Mouse (Mus musculus) neural tube, embryonic 14.5 days (tissue): ENCODE data around the gene Pgpep1. TPM values are rescaled to one million over a fixed set of nuclear protein-coding genes. Genes with fewer than 3 reads are reported as not detected.

ENCODE experiments used
- ATAC-seq: fragments of 200-750 bp; cut with Nextera tagmentation; 2 replicates; pipeline ENCODE4 v1.8.0; 2017; ENCODE audit warnings: low read depth, mild to moderate bottlenecking, moderate TSS enrichment, moderate library complexity
- H3K27ac ChIP-seq: fragments of 300-500 bp; sonication (generic); 2 replicates; pipeline ENCODE4 v1.5.1; 2014; ENCODE audit warnings: low read depth, mild to moderate bottlenecking, control low read depth, low read length, moderate library complexity, mixed read lengths
- H3K27me3 ChIP-seq: fragments of 300-500 bp; sonication (generic); 2 replicates; pipeline ENCODE4 v1.6.1; 2014; ENCODE audit warnings: low read length; ENCODE audit not compliant: control insufficient read depth, insufficient read depth
- H3K36me3 ChIP-seq: fragments of 300-500 bp; sonication (generic); 2 replicates; pipeline ENCODE4 v1.6.1; 2014; ENCODE audit warnings: low read length, mixed read lengths; ENCODE audit not compliant: control insufficient read depth, insufficient read depth
- H3K4me1 ChIP-seq: fragments of 300-500 bp; sonication (generic); 2 replicates; pipeline ENCODE4 v1.6.1; 2014; ENCODE audit warnings: low read length; ENCODE audit not compliant: control insufficient read depth, insufficient read depth
- H3K4me2 ChIP-seq: fragments of 300-500 bp; sonication (generic); 2 replicates; pipeline ENCODE4 v1.6.1; 2014; ENCODE audit warnings: mild to moderate bottlenecking, low read depth, low read length, control low read depth
- H3K4me3 ChIP-seq: fragments of 300-500 bp; sonication (generic); 2 replicates; pipeline ENCODE4 v1.5.1; 2014; ENCODE audit warnings: low read depth, low read length, control low read depth, mixed read lengths
- H3K9ac ChIP-seq: fragments of 300-500 bp; sonication (generic); replicated peaks from 2 replicates; pipeline ENCODE4 v1.6.1; 2014; ENCODE audit warnings: low read depth, mild to moderate bottlenecking, control low read depth, low read length, mixed read lengths
- H3K9me3 ChIP-seq: fragments of 300-500 bp; sonication (generic); 2 replicates; pipeline ENCODE4 v1.6.1; 2016; ENCODE audit warnings: low read length; ENCODE audit not compliant: control insufficient read depth
- WGBS: fragments of 180-500 bp; shearing (Covaris S2); extraction: QIAGEN DNeasy Blood & Tissue Kit; methylation state at CpG from one replicate; pipeline ENCODE4 v1.1.7; 2014; 5-methylcytosine and 5-hydroxymethylcytosine counted together
- polyA plus RNA-seq: library from polyadenylated mRNA; unstranded; fragments of >200 nt; fragmentation: Nextera tagmentation; extraction: Ambion mirVana; gene quantifications from 2 replicates; pipeline ENCODE4 v1.2.1, GENCODE M21; 2014

Pgpep1 gene
- polyA plus RNA-seq, 1 experiment from 2014 or later: 85.2 TPM

DNA sequence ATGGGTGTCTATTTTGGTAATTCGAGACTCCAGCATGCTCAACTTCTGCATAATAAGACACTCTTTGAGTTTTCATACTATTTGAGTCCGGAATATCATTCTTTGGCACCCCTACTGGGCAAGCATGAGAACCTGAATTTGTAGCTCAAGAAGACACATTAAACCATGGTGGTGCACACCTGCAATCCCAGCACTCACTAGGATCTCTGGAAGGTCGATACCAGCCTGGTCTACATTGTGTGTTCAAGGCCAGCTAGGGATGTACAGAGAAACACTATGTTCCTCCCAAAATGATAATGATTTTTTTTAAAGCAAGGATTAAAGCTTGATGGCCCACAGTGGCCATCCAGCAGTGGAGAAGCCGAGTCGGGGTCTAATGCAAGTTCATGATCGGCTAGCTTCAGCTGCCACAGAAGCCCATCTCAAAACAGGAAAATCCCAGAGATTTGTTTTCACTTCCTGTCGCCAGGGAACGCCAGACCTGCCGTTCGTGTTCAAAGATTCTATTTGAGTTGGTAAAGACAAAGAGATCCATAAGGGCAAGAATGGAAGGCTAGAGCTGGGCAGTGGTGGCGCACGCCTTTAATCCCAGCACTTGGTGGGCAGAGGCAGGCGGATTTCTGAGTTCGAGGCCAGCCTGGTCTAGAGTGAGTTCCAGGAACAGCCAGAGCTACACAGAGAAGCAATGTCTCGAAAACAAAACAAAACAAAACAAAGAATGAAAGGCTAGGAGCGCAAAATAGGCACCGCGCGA is 12.3 kb upstream of the Pgpep1 start:
- no peaks in the 10 kb centered on the region for H3K27me3 ChIP-seq
- peak overlapping the region; percentile 39 for H3K4me2 ChIP-seq
- WGBS: 39% methylated on average over 19 of the region's 19 CpGs
- ATAC-seq: no peak
- H3K4me1 ChIP-seq: peaks cover 15% of the 10 kb centered on the region
- no peaks in the 10 kb centered on the region for H3K9me3 ChIP-seq
- H3K27ac ChIP-seq: peak overlapping the region; percentile 97
- H3K4me3 ChIP-seq: peak overlapping the region; percentile 53
- H3K9ac ChIP-seq: peak overlapping the region; percentile 54
- H3K36me3 ChIP-seq: no peaks in the 10 kb centered on the region

DNA sequence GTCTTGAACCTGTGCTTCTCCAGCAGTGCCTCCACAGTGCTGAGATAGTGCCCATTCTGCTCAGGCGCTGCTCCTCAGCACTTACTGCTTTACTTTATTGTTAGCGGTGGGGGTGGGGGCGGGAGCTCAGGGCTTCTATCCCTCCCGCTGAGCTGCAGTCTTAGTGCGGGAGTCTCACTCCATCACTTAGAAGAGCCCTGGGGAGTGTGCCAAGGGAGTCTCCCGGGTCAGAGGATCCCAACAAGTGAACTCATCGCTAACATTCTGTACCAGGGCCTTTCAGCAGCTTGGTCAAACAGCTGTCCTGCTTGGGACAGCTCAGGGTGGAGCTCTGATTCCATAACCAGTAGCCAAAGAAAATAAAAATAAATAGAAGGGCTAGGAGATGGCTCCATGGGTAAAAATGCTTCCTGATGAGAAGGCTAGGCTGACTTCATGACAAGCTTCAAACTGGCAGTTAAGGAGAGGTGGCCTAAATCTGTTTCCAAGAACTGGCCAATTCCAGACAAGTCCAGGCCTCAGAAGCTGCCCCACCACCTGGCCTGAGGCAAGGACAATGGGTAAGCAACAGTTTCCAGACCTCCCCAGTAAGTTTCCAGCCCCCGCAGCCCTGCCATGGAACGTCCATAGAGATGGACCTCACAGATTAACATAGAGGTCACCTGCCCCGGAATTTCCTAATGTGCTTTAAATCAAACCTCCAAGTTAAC is 11.6 kb upstream of the Pgpep1 start:
- no peaks in the 10 kb centered on the region for H3K27me3 ChIP-seq
- no peak overlapping the region for H3K9ac ChIP-seq
- no peak for ATAC-seq
- H3K4me2 ChIP-seq: no peak overlapping the region
- peaks cover 15% of the 10 kb centered on the region for H3K4me1 ChIP-seq
- no peaks in the 10 kb centered on the region for H3K9me3 ChIP-seq
- H3K27ac ChIP-seq: peak overlapping the region; percentile 97; the same call in 1 of the 2 replicates
- 56% methylated on average over 10 of the region's 10 CpGs for WGBS
- no peaks in the 10 kb centered on the region for H3K36me3 ChIP-seq
- H3K4me3 ChIP-seq: no peak overlapping the region

DNA sequence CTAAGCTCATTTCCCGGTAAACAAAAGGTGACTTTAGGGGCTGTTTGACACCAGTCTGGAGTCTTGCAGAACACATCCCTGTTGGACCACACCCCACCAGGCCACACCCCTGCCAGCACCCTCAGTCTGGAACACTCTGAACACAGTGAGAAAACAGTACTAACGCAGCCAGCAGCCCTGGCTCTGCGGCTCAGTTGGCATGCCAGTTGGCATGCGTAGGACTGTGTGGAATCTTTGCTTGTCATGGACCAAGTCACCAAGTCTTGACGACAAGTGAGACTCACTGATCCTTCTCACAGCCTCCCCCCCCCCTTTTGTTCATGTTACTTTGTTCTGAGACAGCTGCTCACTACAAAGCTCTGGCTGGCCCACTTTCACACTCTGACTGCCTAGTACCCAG is 6.9 kb upstream of the Pgpep1 start:
- no peaks in the 10 kb centered on the region for H3K4me1 ChIP-seq
- no peak overlapping the region for H3K4me3 ChIP-seq
- ATAC-seq: no peak
- H3K4me2 ChIP-seq: no peak overlapping the region
- no peaks in the 10 kb centered on the region for H3K27me3 ChIP-seq
- H3K9ac ChIP-seq: no peak overlapping the region
- H3K27ac ChIP-seq: no peak overlapping the region
- no peaks in the 10 kb centered on the region for H3K36me3 ChIP-seq
- 65% methylated on average over 5 of the region's 5 CpGs for WGBS
- no peaks in the 10 kb centered on the region for H3K9me3 ChIP-seq

DNA sequence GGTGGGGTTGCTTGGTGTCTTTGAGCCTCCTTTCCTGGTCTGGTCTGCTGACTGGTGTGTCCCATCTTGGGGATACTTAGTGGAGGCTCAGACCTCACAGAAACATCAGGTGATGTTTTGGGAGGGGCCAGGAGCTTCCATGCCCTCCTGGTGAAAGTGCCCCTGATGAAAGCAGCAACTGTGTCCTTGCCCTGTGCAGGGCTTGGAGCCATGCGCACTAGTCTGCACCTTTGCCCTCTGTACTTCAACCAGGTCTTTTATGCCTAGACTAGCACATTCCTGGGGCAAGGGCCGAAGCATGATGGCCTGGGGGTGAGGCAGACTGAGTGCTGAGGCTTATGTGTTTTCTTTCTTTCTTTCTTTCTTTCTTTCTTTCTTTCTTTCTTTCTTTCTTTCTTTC is 5.4 kb upstream of the Pgpep1 start:
- Histone ChIP-seq H3K4me1 (no peaks in the 10 kb centered on the region), H3K27me3 (no peaks in the 10 kb centered on the region), H3K36me3 (no peaks in the 10 kb centered on the region), H3K9me3 (no peaks in the 10 kb centered on the region), H3K4me3 (no peak overlapping the region), H3K9ac (no peak overlapping the region), H3K27ac (no peak overlapping the region), H3K4me2 (no peak overlapping the region)
- ATAC-seq: no peak
- 69% methylated on average over 2 of the region's 2 CpGs for WGBS

DNA sequence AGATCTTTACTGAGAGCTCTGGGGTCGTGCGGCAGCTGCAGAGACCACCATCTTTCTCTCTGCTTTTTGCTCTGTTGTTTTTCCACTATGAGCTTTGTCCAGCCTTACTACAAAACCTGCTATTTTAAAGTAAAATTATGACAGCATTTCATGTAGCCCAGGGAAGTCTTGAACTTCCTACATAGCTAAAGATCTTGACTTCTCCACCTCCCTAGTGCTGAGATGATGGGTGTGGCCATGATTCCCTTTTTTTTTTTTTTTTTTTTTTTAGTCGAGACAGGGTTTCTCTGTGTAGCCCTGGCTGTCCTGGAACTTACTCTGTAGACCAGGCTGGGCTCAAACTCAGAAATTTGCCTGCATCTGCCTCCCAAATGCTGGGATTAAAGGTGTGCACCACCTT is 4.4 kb upstream of the Pgpep1 start:
- Histone ChIP-seq H3K9me3 (no peaks in the 10 kb centered on the region), H3K4me2 (no peak overlapping the region), H3K27me3 (no peaks in the 10 kb centered on the region), H3K27ac (no peak overlapping the region), H3K9ac (no peak overlapping the region), H3K4me3 (no peak overlapping the region), H3K36me3 (no peaks in the 10 kb centered on the region), H3K4me1 (peaks cover 3% of the 10 kb centered on the region; the same call in 1 of the 2 replicates)
- ATAC-seq: no peak
- 75% methylated on average over 3 of the region's 3 CpGs for WGBS

DNA sequence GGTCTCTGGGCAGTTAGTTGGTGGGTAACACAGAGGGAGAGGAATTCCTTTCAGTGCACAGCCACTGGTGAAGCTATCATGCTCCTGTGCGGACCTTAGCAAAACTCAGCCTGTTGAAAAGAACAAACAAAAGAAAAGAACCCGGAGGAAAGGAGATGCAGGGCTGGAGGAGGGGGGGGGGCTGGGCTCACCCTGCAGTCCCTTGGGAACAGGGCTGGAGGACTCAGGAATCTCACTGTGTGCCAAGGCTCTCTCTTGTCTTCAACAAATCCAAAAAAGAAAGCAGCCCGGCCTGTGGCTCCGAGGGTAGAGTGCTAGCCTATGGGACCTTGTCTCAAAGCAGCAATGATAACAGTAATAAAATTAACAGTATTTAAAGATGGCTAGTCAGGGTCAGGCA is 3.5 kb upstream of the Pgpep1 start:
- no peak overlapping the region for H3K4me2 ChIP-seq
- H3K36me3 ChIP-seq: no peaks in the 10 kb centered on the region
- 33% methylated on average over 4 of the region's 4 CpGs for WGBS
- H3K27me3 ChIP-seq: no peaks in the 10 kb centered on the region
- no peak for ATAC-seq
- no peaks in the 10 kb centered on the region for H3K9me3 ChIP-seq
- no peak overlapping the region for H3K4me3 ChIP-seq
- no peak overlapping the region for H3K9ac ChIP-seq
- peak overlapping the region; percentile 56; the same call in 1 of the 2 replicates for H3K27ac ChIP-seq
- H3K4me1 ChIP-seq: peaks cover 9% of the 10 kb centered on the region; the same call in 1 of the 2 replicates

DNA sequence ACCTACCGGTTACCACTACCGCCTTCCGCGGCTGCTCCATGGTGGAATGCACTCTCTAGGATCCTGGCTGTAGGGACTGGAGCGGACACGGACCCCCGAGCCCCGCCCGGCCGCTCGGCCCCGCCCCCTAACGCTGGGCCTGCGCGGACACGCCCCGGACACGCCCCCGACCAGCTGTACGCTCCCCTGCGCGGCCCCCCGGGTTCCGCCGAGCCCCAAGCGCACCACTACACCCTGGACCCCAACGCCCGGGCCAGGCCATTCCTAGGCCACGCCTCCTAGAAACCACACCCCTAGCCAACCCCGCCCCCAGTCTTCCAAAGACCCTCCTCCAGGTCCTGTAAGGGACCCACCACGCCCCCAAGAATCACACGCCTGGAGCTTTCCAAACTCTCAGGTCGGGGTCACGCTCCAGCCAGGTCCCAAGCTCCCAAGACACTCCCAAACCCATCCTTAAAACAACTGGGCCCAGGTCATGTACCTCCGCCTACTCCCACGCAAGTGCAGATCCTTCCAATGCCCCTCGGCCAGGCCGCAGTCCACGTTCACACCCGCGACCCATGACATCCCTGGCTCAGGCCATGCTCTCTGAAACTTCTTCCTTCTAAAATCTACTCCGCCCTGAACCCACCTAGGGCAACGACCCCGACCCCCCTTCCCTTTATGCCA is 450 bp downstream of the Pgpep1 start:
- peak overlapping the region; percentile 80 for H3K9ac ChIP-seq
- peak overlapping the region; percentile 62 for H3K27ac ChIP-seq
- peak; percentile 88 for ATAC-seq
- H3K4me2 ChIP-seq: peak overlapping the region; percentile 91
- H3K9me3 ChIP-seq: no peaks in the 10 kb centered on the region
- peak overlapping the region; percentile 73 for H3K4me3 ChIP-seq
- peaks cover 17% of the 10 kb centered on the region; the same call in 1 of the 2 replicates for H3K4me1 ChIP-seq
- WGBS: under 1% methylated on average over 36 of the region's 44 CpGs
- no peaks in the 10 kb centered on the region for H3K27me3 ChIP-seq
- no peaks in the 10 kb centered on the region for H3K36me3 ChIP-seq

DNA sequence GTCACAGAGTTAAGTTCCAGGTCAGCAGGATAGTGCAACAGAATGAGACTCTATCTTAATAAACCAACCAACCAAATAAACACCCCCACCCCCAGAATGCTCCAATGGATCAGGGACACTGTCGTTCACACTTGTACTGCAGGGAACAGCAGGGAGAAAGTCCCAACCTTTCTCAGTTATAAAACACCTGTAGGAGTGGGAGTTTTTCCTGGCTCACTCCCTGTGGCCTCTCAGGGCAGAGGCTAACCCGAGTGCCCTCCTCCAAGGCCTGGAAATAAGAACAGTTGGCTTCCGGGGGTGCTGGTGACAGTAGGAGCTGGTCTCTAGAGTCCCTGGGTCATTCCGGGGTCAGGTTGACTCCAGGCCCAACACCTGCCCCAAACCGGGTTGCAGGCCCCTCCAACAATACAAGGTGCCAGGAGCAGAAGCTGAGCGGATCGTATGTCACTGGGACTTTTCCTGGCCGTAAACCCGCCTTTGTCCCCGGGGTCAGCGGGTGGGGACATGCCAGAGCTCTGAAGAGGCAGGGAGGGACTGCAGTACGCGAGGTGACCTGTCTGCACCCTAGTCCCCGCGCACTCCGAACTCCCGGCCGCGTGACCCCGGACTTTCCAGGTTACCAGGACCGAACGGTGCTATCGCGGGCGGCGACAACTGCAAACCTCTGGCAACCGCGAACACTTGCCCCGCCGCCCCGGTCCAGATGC is 1.1 kb downstream of the Pgpep1 start:
- Histone ChIP-seq H3K27me3 (no peaks in the 10 kb centered on the region), H3K9me3 (no peaks in the 10 kb centered on the region), H3K4me3 (peak overlapping the region; percentile 73), H3K9ac (peak overlapping the region; percentile 80), H3K27ac (peak overlapping the region; percentile 62), H3K4me2 (peak overlapping the region; percentile 91), H3K4me1 (peaks cover 17% of the 10 kb centered on the region; the same call in 1 of the 2 replicates), H3K36me3 (no peaks in the 10 kb centered on the region)
- ATAC-seq: peak; percentile 36
- under 1% methylated on average over 31 of the region's 31 CpGs for WGBS
